Mouse (Mus musculus) kidney, adult 9 months (tissue): ENCODE measurements around the gene Fgfr2.
A peak's percentile ranks its signal among the peaks of the same experiment; 100 is the strongest.
"Not testable (repeated sequence)": the region's sequence is repeated elsewhere in the genome, so short reads cannot be mapped to it uniquely, and the experiment has no call there.

Experiments
- DNase-seq: peaks from one replicate; pipeline ENCODE4 v3.0.0; 2022

Fgfr2 gene

DNA sequence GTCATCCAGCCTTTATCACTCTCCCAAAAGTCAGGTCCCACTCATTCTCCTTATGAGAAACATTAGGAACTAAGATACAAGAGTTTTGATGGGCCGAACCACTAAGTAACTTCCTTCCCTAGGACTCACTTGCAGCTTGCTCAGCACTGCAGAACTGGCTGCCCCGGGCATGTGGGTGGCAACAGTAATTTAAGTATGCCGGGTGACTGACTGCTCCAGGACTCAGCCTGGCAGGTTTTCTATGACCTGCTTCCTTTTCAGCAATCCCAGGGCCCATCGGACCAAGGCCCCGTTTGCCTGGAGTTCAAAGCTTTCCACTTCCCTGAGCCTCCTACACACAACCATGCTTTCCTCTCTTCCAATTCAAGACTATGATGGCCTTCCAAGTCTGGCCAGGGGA is 566.6 kb downstream of the Fgfr2 start:
- DNase-seq: no peak

DNA sequence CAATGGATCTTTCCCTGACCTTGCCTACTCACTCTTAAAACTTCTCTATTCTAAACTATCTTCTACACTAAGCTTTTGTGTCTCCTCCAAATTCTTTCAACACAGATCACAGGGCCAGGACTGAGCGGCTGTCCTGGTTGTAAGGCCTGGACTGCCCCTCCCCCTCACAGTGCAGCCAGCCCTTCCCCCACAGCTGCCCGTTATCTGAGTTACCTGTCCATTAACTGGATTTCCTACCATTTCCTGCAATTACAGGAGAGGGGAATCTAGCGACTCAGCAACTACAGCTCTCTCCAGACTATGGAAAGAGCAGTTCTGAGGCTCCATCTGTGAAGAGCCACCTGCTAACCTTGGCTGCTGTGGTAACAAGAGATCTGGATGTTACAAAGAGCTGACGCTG is 567.2 kb downstream of the Fgfr2 start:
- DNase-seq: no peak

DNA sequence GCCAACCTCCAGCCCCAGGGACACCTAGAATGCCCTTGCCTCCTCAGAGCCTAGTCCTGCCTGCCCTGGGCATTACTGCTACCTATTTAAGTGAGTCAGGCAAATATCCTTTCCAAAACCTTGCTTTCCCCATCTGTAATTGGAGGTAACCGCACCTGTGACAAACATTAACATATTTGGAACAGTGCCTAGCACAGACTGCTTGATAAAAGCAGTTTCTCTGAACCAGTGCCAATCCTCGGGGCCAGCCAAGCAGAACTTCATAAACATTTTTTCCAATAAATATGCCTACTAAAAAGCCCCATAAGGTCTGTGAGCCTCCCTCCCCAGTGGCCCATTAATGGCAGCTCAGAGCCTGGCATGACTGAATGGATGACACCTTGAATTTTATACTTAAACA is 569.1 kb downstream of the Fgfr2 start:
- peak; percentile 67 for DNase-seq

DNA sequence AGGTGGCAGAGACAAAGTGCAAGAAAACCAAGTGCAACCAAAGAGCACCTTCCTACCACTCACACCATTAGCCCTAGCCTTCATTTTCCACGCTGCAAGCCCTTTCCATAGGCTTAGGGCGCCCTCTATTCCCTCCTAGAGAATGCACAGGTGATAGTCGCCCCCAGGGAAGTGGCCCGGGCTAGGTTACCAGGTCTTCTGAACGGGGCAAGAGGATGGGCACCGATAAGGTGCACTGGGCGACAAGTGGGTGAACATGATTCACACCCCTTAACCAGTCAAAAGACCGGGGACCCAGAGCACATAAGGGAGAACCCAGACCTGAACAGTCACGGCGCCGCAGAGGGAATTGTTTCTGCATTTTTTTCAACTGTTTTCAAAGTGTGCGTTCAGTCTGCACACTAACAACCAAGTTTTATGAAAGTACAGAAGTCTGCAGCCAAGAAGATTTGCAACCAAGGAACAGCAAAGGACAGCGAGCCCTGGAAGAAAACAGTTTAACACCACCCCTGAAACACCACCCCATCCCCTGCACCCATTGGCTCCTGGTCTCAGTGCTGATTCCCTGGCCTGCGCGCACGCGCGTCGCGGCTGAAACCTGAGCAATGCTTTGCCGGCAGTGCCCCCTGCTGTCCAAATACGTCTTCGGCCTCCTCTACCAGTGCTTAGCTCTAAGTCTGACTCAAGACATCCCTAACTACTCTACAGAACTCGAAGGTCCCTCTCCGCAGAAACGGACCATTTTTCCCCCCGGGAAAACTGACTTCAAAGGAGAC is 571.6 kb downstream of the Fgfr2 start:
- peak; percentile 97 for DNase-seq

DNA sequence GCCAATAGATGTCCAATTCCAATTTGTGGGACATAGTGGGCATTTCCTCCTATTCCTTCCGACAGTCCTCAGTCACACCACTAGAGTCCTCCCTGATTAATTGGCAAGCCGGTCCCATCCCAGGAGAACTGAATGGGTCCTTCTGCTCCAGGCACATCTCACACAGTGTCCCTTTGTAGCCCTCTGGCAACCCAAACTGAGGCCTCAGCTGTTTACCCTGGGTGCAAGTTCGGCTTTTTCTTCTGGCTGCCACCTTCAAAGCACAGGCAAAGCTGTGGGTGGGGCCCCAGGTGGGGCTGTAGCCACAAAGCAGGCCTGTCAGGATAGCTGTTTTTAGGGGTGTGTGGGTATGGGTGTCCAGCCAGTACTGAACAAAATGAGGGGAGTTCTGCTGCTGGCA is 576.0 kb downstream of the Fgfr2 start:
- DNase-seq: no peak

DNA sequence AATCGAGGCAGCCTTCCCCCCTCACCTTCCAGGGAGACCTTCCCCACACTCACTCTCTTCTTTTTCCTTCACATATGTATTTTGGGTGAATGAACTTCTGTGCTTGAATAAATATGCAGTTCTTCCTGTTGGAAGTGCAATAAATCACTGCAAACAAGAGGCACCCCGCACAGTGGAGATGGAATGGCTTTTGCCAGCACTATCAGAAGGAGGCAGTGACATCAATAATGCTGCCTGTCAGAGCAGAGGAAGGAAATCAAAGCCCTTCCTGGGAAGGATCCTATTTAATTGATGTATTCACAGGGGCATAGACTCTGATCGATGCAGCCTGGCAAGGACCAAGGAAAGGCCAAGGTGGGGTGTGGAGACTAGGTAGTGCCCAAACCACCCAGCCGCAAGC is 580.7 kb downstream of the Fgfr2 start:
- DNase-seq: no peak

DNA sequence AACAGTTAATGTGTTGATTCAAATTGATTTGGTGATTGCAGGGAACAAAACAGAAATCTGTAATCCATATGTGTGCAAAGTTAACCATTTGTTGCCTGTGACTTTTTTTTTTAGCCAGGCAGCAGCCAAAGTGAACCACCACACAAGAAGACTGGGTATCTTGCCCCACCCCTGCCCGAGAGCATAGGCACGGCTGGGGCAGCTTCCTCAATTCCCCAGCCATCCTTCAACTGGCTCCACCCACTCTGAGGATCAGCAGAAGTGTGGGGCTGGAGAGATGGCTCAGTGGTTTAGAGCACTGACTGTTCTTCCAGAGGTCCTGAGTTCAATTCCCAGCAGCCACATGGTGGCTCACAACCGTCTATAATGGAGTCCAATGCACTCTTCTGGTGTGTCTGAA is 581.6 kb downstream of the Fgfr2 start:
- no peak for DNase-seq

DNA sequence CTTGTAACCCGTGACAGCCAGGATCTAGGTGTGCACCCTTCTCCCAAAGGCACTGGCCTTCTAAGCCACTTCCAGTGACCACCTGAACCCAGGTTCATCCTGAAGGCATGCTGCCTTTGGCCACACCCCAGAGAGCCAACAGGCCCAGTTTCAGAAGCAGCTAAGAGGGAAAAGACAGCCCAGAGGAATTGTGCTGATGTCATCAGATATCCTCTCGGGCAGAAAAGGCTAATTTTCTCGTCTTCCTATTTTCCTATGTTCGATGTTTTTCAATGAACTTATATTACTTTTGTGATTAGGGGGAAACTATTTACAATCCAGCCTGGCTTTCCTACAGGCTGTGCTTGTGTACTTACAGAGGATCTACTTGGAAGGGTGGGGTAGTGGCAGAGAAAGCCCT is 582.6 kb downstream of the Fgfr2 start:
- no peak for DNase-seq

DNA sequence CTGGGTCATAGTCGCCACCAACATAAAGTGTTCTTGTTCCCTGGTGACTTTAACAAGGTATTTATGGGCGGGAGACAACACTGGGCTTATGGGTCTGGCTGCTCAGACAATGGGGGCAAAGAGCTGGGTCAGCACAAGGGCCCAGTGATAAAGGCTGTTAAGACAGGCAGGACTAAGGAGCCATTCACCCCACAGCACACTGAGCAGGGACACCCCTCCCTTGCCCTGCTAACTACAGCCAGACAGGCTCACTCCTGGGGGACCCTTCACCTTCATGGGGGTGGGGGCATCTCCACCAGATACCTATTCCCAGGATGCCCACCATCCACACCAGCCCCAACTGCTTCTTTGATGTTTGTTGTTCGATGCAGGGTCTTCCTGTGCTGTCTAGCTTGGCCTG is 593.9 kb downstream of the Fgfr2 start:
- no peak for DNase-seq

DNA sequence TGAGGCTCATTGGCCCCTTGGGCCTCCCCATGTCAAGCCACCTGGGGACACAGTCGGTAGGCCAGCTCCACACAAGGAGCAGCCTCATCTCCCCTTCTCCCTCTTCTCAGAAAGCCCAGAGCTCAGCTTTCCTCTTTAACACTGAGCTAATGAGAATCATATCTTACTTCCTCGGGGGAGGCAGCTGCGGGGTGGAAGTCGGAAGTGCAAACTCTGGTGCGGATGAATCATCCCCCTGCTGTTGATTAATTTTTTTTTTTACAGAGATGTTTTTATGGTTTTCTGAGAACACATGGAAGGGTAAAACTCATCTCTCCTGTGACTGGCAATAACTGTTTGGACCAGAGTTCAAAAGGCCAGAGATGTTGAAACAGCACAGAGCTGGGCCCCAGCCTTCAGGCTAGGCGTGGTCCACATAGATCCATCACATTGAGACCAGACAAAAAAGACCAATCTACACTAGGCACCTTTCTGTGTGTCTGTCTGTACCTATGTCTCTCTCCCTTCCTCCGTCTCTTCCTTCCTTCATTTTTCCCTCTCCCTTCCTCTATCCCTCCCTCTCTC is 609.6 kb downstream of the Fgfr2 start:
- no peak for DNase-seq

DNA sequence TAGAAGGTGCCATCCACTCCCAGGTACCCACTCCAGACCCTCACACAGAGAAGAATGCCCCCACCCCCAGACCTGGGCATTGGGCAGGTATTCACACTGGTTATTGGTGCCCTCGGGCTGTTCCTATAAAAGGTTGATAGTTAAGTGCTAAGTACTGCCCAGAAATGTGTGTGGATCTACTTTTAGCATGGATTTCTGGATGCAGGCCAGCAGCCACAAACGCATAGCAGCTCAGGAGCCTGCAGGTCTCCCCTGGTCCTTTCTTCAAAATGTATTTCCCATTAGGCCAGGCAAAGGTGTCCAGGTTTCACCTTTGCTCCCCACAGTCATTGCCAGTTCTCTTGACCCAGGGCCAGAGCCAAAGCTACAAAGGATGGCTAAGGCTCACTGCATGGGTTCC is 614.0 kb downstream of the Fgfr2 start:
- no peak for DNase-seq

DNA sequence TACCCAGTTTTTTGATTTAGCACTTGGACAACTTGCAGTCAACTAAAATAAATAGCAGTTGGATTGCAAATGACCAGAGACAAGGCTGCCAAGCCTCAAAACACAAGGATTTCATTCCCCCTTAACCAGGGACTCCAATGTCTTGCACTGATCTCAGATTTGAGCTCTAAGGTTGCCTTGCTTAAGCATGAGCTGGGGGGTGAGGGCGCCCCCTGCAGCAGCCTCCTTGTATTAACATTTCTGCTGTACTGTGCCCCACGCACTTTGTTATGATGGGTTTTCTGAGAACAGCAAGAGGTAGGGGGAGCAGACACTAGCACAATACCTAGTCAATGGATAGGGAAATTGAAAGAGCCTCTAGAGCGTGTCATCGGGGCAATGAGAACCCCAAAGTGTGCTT is 615.8 kb downstream of the Fgfr2 start:
- peak; percentile 7 for DNase-seq

DNA sequence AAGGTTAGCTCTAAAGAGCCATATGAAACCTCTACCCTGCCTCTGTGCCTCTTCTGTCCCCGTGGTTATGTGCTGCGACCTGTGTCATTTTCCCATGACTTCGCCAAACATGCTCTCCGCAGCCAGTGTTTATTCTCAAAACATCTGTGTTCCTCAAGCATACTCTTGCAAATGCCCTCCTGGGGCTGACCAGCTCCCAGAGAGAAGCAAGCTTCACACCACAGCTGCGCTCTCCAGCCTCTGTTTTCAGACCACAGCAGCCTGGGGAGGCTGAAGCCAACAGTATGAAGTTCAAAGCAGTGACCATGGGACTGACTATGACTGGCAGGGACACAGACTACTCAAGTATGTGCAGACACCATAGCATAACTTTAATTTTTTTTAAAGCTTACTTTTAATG is 616.9 kb downstream of the Fgfr2 start:
- DNase-seq: peak; percentile 9

DNA sequence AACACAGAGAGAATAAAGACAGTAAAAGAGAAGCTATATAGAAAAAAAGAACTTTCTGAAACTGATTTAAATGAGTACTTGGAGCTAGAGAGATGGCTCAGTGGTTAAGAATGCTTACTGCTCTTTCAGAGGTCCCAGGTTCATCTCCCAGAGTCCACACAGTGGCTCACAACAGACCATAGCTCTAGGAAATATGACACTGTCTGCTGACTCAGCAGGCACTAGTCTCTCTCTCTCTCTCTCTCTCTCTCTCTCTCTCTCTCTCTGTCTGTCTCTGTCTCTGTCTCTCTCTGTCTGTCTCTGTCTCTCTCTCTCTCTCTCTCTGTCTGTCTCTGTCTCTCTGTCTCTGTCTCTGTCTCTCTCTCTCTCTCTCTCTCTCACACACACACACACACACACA is 620.7 kb downstream of the Fgfr2 start:
- not testable (repeated sequence) for DNase-seq

DNA sequence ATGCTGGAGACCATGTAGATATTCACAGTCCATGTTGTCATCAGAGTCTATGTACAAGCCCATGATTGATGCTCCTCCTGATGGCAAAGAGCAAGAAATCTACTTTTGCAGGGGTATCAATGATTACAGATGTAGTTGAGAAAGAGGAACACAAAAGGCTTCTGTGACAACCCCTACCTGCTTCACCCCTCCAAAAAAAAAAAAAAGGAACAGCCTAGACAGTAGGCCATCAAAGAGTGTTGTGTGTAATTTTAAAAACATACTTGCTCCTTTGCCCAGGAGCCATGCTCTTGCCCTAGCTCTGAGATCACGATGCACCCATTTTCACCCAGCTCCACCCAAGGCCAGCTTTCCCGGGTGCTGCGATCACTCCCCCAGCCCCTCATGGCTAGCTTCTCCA is 626.0 kb downstream of the Fgfr2 start:
- DNase-seq: no peak

DNA sequence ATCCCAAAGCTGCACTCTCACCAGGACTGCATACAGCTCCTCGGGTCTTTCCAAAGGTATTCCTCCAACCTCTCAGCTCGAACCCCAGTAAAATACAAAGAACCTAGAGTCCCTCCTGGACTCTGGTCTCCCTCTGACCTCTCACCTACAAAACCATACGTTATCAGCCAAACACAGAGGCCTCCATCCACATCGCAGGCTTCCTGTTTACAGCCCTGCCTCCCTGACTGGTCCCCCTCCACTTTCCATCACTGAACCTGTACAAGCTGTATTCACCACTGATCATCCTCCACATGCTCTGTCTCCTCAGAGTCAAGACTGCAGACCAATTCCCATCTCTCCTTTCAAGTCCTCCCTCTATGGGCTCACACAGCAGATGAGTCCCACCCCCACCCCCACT is 628.9 kb downstream of the Fgfr2 start:
- DNase-seq: no peak

DNA sequence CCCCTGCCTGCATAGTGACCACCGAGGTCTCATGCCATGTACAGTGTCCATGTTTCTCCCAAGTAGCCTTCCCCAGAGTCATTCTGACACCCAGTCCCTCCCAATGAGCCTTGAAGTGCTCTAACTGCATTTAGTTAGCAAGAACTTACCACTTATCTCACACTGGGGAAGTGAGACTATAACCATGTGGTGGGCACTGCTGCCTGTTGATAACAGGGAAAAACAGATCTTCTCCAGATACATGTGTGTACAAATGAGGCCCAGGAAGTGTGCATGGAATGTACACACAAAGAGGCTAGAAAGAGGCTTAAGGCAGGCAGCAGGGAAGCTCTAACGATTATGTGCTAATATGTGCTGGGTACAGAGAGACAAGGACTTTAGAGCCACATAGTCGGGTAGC is 629.5 kb downstream of the Fgfr2 start:
- no peak for DNase-seq

DNA sequence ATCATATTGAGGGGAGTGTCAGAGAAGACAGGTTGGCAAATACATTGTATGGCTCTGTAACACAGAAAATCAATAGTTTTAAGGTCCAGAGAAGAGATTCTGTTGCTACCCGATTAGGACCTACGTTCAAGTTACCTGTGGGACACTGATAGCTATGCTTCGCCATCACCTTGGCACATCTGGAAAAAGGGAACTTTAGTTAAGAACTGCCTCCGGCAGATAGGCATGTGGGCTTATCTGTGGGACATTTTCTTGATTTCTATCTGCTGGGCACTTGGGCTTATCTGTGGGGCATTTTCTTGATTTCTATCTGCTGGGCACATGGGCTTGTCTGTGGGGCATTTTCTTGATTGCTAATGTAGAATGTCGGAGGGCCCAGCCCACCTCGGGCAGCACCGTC is 631.2 kb downstream of the Fgfr2 start:
- no peak for DNase-seq

DNA sequence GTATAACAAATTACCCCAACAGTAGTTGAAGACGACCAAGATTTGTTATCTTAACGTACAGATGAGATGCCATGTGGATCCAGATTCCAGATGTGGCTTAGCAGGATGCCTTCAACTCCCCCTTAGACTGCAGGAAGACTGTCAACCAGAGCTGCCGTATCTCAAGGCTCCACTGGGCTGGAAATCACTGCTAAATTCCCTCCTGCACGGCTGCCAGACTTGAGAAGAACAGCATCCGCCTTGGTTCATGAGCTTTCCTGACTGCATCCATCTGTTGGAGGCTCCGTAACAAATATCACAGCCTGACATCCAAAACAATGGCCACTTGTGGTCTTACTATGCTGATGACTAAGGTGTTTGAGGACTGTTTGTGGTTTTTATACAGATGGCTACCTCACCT is 635.8 kb downstream of the Fgfr2 start:
- DNase-seq: no peak

DNA sequence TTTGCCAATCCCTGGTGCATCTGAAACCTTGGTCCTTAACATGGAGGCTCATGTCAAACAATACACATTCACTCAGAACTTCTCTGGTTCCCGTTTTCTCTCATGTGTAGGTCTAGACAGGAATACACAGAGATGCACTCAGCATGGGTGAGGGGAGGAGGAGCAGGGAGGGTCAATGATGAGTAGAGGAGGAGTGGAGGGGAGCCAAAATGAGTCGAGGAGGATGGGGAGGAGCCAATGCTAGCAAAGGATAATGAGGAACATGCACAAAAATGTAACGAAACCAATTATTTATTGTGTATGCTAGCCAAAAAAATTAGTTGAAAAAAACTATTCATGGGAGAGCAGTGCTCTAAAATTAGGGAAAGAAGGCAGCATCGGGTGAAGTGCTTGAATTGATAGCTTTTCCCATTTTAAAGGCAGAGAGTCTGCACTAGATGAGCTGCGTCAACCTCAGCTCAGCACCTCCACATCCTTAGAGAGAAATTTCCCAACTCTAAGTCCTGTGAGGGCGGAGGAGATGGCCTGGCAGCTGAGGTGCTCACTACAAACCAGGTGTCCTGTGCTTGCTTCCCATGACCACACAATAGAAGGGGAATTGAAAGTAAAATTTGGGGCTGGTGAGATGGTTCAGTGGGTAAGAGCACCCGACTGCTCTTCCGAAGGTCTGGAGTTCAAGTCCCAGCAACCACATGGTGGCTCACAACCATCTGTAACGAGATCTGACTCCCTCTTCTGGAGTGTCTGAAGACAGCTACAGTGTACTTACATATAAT is 636.6 kb downstream of the Fgfr2 start:
- DNase-seq: no peak

DNA sequence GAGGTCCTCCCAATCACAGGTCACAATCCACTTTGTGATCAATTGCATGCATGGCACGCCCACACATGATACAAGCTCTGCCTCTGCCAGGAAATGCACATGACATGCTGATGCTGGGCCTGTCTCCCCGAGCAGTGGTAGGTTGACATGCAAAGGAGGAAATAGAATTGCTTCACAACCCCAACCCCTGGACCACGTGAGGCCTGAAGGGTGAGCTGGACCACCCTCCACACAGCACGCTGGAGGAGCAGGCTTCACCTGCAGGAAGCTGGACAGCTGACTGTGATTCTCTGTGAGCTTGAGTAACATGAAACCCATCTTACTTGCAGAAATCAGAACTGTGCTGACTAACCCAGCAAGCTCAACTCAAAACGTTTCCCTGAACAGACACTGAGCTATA is 638.7 kb downstream of the Fgfr2 start:
- DNase-seq: no peak

DNA sequence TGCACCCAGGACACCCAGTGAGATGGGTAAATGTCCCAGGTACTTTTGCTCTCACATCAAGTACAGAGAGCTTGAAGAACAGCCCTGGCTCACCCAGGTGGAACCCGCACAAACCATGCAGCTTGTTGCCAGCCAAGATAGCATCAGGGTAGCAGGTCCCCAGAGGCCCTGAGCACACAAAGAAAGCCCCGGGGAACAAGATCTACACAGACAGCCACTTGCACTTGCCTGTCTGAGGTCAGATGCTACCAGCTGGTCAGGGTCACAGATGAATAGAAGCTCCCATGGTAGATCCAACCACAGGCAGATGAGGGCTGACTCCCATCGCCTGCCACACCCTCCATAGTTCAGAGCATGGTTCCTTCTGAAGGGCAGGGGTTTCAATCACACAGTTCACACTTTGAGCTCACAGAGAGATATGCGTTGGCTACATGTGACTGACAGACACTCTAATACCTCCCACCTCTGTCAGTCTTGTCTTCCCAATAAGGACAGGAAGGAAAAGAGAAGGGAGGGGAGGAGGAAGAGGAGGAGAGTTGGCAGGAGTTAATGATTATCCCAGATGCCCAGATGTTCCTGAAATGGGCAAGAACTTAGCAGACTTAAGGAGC is 642.3 kb downstream of the Fgfr2 start:
- DNase-seq: no peak

DNA sequence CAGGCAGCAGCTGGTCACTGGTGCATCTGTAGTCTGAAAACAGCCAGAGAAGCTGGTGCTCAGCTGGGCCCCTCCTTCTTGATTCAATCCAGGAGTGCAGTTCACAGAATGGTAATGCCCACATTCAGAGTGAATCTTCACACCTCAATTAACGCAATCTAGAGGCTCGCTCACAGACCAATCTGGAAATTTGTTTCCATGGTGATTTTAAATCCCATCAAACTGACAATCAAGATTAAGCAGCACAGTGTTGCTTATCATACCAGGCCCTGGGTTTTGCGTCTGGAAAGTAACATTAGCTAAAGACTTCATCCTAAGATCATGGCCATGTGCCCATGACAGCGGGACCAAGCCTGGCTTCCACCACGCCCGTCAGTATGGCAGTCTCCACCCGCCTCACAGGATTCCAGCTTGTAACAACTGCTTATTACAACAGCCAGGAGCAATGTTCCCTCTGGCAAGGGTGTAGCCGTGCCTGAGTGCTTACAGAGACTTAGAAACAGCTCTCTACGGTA is 644.8 kb downstream of the Fgfr2 start:
- DNase-seq: no peak

DNA sequence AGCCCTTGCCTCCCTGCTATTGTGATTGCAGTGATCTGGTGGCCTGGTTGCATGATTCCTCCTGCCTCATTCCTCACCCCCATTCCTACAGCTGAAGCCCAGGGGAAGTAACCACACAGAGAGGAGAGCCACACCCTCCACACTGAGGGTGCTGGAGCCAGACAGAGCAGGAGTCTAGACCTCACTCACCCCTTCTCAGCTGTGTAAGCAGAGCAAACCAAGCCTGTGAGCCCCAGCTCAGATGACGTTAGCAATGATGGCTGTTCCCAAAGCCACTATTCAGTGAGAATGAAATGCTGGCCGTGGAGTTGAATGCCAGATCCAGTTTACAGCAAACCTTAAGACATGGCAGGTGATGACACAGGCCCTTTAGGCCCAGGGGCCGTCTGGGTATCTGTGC is 645.4 kb downstream of the Fgfr2 start:
- DNase-seq: no peak
